Mouse (Mus musculus) gastrocnemius, adult 18-20 months (tissue): ENCODE results near the gene Slc25a18. TPM values are rescaled to one million over a fixed set of nuclear protein-coding genes. Genes with fewer than 3 reads are reported as not detected.
A peak's percentile ranks its signal among the peaks of the same experiment; 100 is the strongest.
"Not testable (repeated sequence)": the region's sequence is repeated elsewhere in the genome, so short reads cannot be mapped to it uniquely, and the experiment has no call there.

ENCODE experiments used
- DNase-seq: peaks from one replicate; pipeline ENCODE4 v3.0.0; 2021; ENCODE audit warnings: low spot score
- total RNA-seq, 2 experiments: library from RNA; stranded (reverse); gene quantifications; 2 replicates each; pipeline ENCODE4 v1.2.3; 2021

The Slc25a18 gene
- total RNA-seq, 2 experiments from 2014 or later = not detected

DNA sequence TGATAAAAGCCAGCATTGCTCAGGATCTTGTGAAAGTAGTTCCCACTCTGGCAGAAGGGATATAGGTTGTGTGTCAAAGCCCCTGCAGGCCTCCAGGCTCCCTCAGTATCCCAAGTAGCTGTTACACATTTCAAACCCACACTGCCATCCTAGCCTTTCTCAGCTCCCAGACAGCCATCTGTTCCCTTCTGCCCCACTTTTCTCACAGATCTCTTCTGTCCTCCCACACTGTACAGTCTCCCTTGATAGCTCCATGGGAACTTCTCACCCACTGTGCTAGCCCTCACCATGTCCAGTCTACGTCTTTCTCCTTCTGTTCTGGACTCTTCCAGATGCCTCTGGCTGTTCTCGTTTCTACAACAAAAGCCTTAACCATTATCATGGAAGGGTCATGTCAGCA is 22.7 kb downstream of the Slc25a18 start:
- no peak for DNase-seq

DNA sequence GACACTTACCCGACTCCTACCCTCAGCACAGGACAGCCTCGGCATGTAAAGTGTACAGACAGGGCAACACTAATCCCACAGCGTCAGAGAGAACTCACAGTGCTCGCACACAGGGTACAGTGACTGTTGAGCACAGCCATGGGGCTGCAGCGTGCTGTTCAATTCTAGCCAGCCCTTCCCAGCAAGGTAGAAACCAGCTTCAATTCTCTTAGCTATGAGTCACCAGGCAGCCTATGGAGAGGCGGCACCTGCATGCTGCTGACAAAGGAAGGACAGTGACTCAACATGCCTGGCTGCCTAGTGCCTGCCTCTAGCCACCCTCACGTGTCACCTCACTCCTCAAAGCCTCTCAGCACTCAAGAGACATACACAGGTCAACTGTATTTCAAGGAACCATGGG is 24.6 kb downstream of the Slc25a18 start:
- DNase-seq = no peak

DNA sequence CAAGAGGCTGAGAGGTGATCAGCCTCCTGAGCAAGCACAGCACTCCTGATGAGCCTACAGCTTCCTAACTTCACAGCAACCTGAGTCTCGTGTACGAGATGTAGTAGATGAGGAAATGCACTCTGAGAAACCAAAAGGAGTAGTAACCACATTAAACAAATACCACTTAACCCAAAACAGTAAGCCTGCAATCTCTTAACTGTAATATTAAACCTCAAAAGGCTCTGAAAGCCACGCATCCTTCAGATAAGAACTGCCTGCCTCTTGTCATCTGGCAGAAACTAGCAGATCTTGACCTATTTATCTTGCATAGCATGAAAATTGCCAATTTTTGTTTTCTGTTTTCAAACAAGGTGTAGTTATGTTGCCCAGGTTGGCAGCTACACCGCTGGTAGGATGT is 25.5 kb downstream of the Slc25a18 start:
- no peak for DNase-seq

DNA sequence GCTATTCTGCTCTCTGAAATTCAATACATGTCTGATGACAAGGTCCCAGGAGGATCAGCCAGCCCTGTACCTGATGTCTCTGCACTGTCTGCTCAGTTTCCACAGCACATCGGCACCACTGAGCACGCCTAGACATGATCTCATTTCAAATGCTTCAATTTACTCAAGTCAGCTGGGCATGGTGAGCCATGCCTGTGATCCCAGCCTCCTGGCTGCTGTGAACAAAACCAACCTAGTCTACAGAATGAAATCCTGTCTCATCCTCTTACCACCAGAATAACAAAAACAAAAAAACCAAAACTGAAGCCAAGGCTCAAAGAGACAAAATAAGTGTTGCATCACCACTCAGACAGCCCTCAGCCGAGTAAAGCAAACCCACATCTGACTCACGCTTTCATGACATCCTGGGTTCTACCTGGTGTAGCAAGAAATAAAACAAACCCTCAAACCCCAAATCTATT is 26.2 kb downstream of the Slc25a18 start:
- peak; percentile 47 for DNase-seq

DNA sequence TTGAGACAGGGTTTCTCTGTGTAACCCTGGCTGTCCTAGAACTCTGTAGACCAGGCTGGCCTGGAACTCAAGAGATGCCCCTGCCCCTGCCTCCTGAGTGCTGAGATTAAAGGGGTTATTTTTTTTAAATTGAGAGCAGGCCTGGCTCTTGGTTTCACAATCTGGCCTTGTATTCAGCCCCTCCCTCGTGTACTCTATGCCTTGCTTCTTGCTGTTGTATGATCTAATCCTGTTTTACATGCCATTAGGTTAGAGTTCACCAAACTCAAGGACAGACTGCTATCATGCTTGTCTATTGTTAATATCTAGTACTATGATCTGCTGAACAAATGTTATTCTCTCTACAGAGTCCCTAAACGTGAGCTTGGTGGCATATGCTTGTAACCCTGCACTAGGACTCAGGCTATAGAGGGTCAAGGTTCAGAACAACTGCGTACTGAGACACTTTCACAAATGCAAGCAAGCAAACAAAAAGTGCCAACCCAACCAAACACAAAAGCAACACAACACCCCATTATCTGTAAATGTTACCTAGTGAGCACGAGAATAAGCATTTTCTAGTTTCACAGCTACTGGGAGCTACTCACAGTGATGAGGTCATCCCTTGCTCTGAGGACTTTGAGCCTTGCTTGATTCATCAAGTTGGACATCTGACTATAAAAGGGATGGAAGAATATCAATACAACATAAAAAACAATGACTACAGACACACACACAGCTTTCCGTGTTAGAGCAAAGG is 33.8 kb downstream of the Slc25a18 start:
- DNase-seq = no peak

GRCm38 (mm10) chr6:120807738-120808081 is 34.3 kb downstream of the Slc25a18 start:
- no peak for DNase-seq

DNA sequence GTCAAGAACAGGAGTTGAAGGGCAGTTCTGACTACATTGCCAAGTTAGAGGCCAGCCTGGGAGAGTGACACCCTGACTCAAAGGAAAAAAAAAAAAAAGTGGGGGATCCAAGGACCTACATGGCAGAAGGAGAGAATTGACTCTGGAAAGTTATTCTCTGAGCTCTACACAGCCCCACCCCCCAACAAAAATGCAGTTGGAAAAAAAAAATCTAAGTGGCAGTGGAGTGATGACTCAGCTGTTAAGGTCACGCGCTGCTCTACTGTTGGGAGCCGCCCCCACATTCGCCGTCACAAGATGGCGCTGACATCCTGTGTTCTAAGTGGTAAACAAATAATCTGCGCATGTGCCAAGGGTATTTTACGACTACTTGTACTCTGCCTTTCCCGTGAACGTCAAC is 38.6 kb downstream of the Slc25a18 start:
- not testable (repeated sequence) for DNase-seq

DNA sequence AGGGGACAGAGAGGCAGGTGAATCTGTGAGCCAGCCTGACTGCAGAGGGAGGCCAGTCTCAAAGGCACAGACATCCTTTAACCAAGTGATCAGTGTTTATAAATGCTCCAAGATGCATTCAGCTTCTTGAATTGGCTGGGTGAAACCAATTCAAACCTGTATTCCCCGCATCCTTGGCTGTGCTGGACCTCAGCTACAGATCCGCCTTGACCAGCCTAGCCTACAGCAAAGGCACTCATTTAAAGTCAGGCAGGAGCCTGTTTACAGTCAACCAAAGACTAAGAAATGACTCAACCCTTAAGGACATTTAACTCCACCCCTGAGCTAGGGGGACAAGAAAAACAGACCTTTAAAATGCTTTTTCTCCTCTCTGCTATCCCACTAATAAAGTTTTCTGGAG is 45.9 kb downstream of the Slc25a18 start:
- no peak for DNase-seq

DNA sequence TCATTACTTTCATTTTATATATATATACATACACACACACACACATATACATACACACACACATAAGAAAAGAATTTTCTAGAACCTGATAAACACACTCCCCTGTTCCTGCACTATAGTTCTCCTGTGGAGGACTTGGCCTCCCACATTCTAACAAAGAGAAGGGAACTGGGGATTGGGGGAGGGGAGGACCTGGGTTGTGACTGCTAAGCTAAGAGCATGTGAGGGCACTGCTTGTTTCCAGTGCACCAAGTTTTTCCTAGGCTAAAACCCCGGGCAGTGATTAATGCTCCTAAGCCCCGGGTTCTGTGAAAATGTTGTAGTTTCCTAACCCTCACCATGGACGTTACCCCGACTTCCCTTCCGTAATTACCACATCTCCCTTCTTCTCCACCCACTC is 46.8 kb downstream of the Slc25a18 start:
- no peak for DNase-seq

GRCm38 (mm10) chr6:120820941-120821340 is 47.6 kb downstream of the Slc25a18 start:
- no peak for DNase-seq

DNA sequence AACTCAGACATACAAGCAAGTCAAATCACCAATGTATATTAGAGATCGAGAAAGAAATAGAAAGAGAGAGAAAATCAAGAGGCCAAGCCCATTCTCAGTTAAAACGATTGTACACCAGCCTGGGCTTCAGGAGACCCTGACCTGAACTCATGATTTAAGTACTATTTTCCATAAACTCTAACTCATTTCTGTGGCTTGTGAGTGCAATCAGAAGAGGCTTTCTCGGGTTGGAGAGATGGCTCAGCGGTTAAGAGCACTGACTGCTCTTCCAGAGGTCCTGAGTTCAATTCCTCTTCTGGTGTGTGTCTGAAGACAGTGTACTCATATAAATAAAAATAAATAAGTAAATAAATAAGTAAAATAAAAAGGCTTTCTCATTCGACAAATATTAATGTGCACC is 48.3 kb downstream of the Slc25a18 start:
- DNase-seq = no peak

- DNase-seq = peak; percentile 92
Observed at GRCm38 (mm10) chr6:120822307-120822928, 49.0 kb downstream of the Slc25a18 start, which contains the start of gene Atp6v1e1. Gene Atp6v1e1, minus strand, starts transcription at chr6:120822793.

GRCm38 (mm10) chr6:120822937-120823614 is 49.7 kb downstream of the Slc25a18 start:
- DNase-seq = peak; percentile 44

GRCm38 (mm10) chr6:120830056-120830455 is 56.7 kb downstream of the Slc25a18 start:
- no peak for DNase-seq

DNA sequence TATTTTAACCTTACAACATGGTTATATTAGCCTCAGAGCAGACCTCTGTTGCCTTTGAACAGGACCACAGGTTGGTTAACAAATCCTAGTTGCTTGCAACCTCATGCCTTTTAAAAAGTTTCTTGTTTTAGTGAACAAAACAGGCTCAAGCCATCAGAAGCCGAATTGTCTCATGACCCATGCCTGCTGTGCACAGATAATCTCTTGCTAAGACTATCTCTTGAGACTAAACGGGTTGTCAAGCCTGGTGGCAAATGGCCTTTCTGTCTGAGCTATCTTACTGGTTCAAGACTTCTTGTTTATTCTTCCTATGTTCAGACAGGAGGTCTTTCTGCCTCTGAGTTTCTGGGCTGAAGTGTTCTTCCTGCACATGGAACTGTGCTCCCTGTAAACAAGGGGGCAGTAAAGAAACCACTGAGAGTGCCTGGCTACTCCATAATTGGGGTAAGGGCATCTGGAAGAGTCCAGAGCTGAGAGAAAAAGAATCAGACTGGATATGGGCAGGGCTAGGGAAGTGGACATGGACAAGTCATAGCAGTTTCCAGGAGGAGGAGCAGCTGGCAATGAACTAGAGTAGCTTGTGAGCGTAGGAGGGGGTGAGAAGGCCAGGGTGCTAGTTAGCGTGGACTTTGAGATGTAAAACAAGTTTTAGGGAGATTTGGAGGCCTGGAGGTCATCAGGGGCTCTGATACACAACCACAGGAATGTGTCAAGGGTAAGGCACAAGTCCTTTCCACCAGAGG is 57.7 kb downstream of the Slc25a18 start:
- DNase-seq = no peak

GRCm38 (mm10) chr6:120832097-120832496 is 58.7 kb downstream of the Slc25a18 start:
- no peak for DNase-seq

DNA sequence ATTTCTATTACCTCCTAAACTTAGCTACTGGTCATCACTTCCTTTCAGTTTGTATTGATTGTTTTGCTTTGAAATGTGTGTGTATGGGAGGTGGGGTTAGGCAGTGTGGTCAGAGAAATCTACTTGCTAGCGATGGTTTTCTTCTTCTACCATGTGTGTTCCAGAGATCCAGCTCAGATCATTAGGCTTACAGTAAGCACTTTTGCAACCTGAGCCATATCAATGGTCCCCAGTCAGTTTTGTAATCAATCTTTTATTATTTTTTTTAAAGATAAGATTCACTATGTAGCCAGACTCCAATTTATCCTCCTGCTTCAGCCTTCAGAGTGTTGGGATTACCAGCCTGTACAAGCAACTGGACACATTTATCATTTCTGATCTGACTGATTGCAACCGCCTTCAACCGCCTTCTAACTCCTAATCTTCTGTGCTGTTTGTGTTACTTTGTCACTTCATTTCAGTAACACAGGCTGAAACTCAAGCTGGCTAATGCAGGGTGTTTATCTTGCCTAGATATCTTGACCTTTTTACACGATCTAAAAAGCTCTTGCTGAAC is 61.5 kb downstream of the Slc25a18 start:
- no peak for DNase-seq

GRCm38 (mm10) chr6:120835474-120836374 is 62.3 kb downstream of the Slc25a18 start, which contains the start of gene Bcl2l13:
Gene Bcl2l13, plus strand, starts transcription at chr6:120836212.
- peak; percentile 98 for DNase-seq

DNA sequence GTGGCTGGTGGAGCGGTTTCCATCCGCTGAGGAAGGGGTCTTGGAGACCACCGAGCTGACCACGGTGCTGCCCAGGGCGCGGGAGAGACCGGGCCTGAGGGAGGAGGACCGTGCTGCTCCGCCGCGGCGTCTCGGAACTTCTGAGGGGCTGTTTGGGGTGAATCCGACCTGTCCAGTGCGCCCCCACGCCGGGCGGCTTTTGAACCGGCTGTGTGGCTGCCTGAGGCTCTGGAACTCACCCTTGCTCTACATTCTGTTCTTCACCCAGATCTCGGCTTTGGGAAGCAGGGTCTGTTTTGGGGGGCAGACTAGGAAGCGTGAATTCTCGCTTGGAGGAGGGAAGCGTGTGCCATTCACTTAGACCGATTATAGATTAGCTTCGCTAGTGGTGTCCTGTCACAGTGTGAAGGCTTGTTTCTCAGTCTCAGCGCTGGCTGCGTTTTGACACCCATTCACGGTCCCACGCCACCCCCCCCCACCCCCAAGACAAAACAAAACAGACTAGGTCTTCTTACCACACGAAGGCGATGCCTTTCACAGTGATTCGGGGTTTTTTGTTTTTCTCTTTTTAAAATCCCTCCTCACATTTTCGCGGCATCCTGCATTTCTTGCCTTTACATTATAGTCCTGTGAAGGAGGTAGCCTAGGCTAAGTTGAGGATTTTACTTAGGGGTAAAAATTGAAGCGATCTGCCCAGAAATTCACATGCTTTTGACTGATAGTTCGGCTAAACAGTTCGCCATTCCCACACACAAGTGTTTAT is 63.2 kb downstream of the Slc25a18 start:
- DNase-seq = no peak

DNA sequence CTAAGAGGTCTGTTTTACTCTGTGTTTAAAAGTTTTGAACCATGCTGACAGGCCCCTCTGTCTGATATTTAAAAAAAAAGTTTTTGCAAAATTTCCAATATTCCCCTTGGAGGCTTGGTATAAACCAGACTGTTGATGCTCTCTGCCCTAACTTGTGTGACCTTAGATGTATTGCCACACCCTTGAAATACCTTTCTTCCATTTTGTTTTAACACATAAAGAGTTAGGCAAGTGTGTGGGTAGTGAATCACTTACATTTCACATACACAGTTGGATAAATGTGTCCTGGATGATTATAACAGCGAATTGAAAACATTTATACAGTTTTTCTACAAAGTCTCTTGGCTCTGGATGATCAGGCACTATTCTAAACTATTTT is 63.8 kb downstream of the Slc25a18 start:
- no peak for DNase-seq
